ENCODE assay signal across 9 mouse cellular contexts in the genomic region with DNA sequence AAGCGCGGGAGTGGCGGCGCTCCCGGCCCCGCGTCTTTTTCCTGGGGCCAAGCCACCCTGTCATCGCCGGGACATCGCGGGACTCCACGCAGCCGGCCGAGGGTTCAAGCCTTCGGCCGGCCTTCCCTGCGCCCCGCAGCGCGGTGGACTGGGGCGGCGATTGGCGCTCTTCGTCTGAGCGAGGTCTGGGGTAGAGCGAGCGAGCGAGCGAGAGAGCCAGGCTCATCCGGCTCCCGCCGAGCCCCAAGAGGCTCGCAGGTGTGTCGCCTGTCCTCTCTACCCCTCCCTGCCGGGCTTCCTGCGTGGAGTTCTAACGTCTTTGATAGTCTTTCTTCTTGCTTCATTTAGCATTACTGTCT. TPM values are rescaled to one million over a fixed set of nuclear protein-coding genes. Genes with fewer than 3 reads are reported as not detected.
DNase-seq lines count a peak whose midpoint lies in the region; ATAC-seq lines count a peak whose summit lies in the region.
"Had no signal": no experiment of that assay in that cellular context is flagged by ENCODE, and none has a peak within 500 bp of the region (broad histone marks: within the 10 kb centered on the region; RNA-seq: fewer than 3 reads in every experiment).

No protein-coding gene starts in this region.

- no peak overlapping the region for H3K9ac ChIP-seq in liver, embryonic 13.5 days

- H3K27me3 ChIP-seq in liver, embryonic 13.5 days: peaks cover 99% of the 10 kb centered on the region

- intact Hi-C loops in left cerebral cortex, postnatal 10 days (cut with DNase I): loop anchor here (2.0 kb wide), 1 partner anchor 14 kb away; no protein-coding TSS in a partner anchor

- peak overlapping the region; percentile 43 for H3K4me2 ChIP-seq in liver, embryonic 13.5 days

- DNase-seq in cerebellum, adult 11-12 months: no peak
- DNase-seq in retina, embryonic 14.5 days (ENCODE audit: low spot score): peak; percentile 18
- no peak for DNase-seq in retina, postnatal 1 day
- no peak for DNase-seq in liver, embryonic 13.5 days
- DNase-seq in thymus, postnatal 36 days: peak; percentile 29 to 45
- DNase-seq in left cerebral cortex, postnatal 10 days (ENCODE audit: extremely low spot score in 1 of 2, low spot score in 2 of 2): no peak
- no peak for DNase-seq in urinary bladder, postnatal 10 days (ENCODE audit: low spot score)

- H3K9me3 ChIP-seq in liver, embryonic 13.5 days (replicated peaks): no peaks in the 10 kb centered on the region

- peaks cover 7% of the 10 kb centered on the region; the same call in 1 of the 2 replicates for H3K4me1 ChIP-seq in liver, embryonic 13.5 days (replicated peaks)

- no peak overlapping the region for H3K27ac ChIP-seq in liver, embryonic 13.5 days

- ATAC-seq in cerebellum, adult (ENCODE audit: insufficient number of reproducible peaks, low FRiP score, low TSS enrichment): peak; percentile 32; the same call in 1 of the 2 replicates
- no peak for ATAC-seq in liver, embryonic 13.5 days (ENCODE audit: low read depth)

- H3K36me3 ChIP-seq in liver, embryonic 13.5 days: no peaks in the 10 kb centered on the region

- WGBS in liver, embryonic 13.5 days (ENCODE audit: insufficient replicate concordance): 1% methylated on average over 37 of the region's 37 CpGs

- peak overlapping the region; percentile 33 for H3K4me3 ChIP-seq in liver, embryonic 13.5 days (replicated peaks)

RNA-seq across cellular contexts. Expression of a gene that starts 53.6 kb away (rescaled TPM):
- polyA plus RNA-seq in liver, embryonic 13.5 days (2015; fragmentation: Nextera tagmentation; extraction: Ambion mirVana): 14.7 and 15.4 TPM in 2 replicates
- total RNA-seq in left cerebral cortex, postnatal 10 days (2021): under 1 TPM; 0.26 to 0.41 TPM
- total RNA-seq: neutrophil, adult 5-6 weeks had no signal

RNA-seq across cellular contexts. Expression of a gene that starts 58.8 kb away (rescaled TPM):
- polyA plus RNA-seq in liver, embryonic 13.5 days (2015; fragmentation: Nextera tagmentation; extraction: Ambion mirVana): 5.5 and 7.5 TPM in 2 replicates
- total RNA-seq in left cerebral cortex, postnatal 10 days (2021): 100 to 1,000 TPM; 149 to 160 TPM

Comparison
In these comparisons a context has a peak if more than half of its experiments do, and no peak if none do; other contexts are left out.
1. DNase-seq: peak in retina, embryonic 14.5 days (single experiment) and thymus, postnatal 36 days (2 of 2); none in cerebellum, adult 11-12 months (single experiment), retina, postnatal 1 day (single experiment), liver, embryonic 13.5 days (single experiment), left cerebral cortex, postnatal 10 days (0 of 2) and urinary bladder, postnatal 10 days (single experiment).